Mouse (Mus musculus) inflammation-experienced regulatory T-cells, adult 6 months (primary cell): ENCODE results near the gene Bves. TPM values are rescaled to one million over a fixed set of nuclear protein-coding genes. Genes with fewer than 3 reads are reported as not detected.

Source experiments
- ATAC-seq: one replicate; pipeline ENCODE4 v1.8.0; 2017
- polyA plus RNA-seq, 3 experiments: library from polyadenylated mRNA; unstranded; fragments of 100-300 nt; shearing (Covaris generic); gene quantifications; one replicate each; pipeline ENCODE4 v1.2.1; 2017

The Bves gene
- polyA plus RNA-seq, 3 experiments from 2014 or later: not detected

GRCm38 (mm10) chr10:45356091-45356490 lies 20.5 kb downstream of the Bves start:
- no peak for ATAC-seq

GRCm38 (mm10) chr10:45363396-45363795 lies 27.8 kb downstream of the Bves start:
- no peak for ATAC-seq

GRCm38 (mm10) chr10:45366987-45367705 lies 31.6 kb downstream of the Bves start:
- ATAC-seq: no peak

- no peak for ATAC-seq
These were observed 34.1 kb downstream of the Bves start for GRCm38 (mm10) chr10:45369639-45370038.

GRCm38 (mm10) chr10:45370545-45370944 lies 35.0 kb downstream of the Bves start:
- ATAC-seq: no peak

GRCm38 (mm10) chr10:45372994-45373692 lies 37.6 kb downstream of the Bves start:
- ATAC-seq: no peak

GRCm38 (mm10) chr10:45378269-45378668 lies 42.7 kb downstream of the Bves start:
- ATAC-seq: no peak

GRCm38 (mm10) chr10:45381937-45382636 lies 46.5 kb downstream of the Bves start:
- ATAC-seq: no peak

- no peak for ATAC-seq
These were observed 47.0 kb downstream of the Bves start for GRCm38 (mm10) chr10:45382637-45382958.

GRCm38 (mm10) chr10:45398211-45398610 lies 62.6 kb downstream of the Bves start:
- no peak for ATAC-seq

GRCm38 (mm10) chr10:45399702-45400243 lies 64.2 kb downstream of the Bves start:
- ATAC-seq: no peak

- no peak for ATAC-seq
These were observed 75.2 kb downstream of the Bves start for GRCm38 (mm10) chr10:45410624-45411341.

- no peak for ATAC-seq
These were observed 76.2 kb downstream of the Bves start for GRCm38 (mm10) chr10:45411741-45412140.

- ATAC-seq: no peak
These were observed 76.6 kb downstream of the Bves start for GRCm38 (mm10) chr10:45412144-45412543.

Other genes starting within 250 kb of the Bves start
- not detected for gene Popdc3, start 157.7 kb upstream of the Bves start, polyA plus RNA-seq
- gene Lin28b, start 150.6 kb downstream of the Bves start, polyA plus RNA-seq: under 1 TPM in 1 of 3 experiments, not detected in 2; 0.19 TPM
- 1 to 10 TPM; 6.9 to 8.8 (median 7.0) TPM for gene Hace1, start 242.1 kb downstream of the Bves start, polyA plus RNA-seq